Mouse (Mus musculus) testis, adult 2 months (tissue): Measurements from ENCODE around the gene Sema6b. TPM values are rescaled to one million over a fixed set of nuclear protein-coding genes. Genes with fewer than 3 reads are reported as not detected.

ENCODE experiments used
- H3K27ac ChIP-seq: fragments of 200-500 bp; 2 replicates; pipeline ENCODE4 v1.5.1; 2012; ENCODE audit warnings: low read depth, low read length; ENCODE audit not compliant: control insufficient read depth, insufficient read depth
- H3K27me3 ChIP-seq: fragments of 200-500 bp; 2 replicates; pipeline ENCODE4 v1.6.1; 2012; ENCODE audit warnings: mild to moderate bottlenecking, low read length, moderate library complexity; ENCODE audit not compliant: control insufficient read depth, insufficient read depth
- H3K36me3 ChIP-seq: fragments of 200-500 bp; 2 replicates; pipeline ENCODE4 v1.6.1; 2012; ENCODE audit warnings: mild to moderate bottlenecking, low read length; ENCODE audit not compliant: control insufficient read depth, insufficient read depth
- H3K4me1 ChIP-seq: fragments of 200-500 bp; 2 replicates; pipeline ENCODE4 v1.6.1; 2012; ENCODE audit warnings: low read length; ENCODE audit not compliant: control insufficient read depth, insufficient read depth
- H3K4me3 ChIP-seq: fragments of 200-500 bp; 2 replicates; pipeline ENCODE4 v1.5.1; 2012; ENCODE audit warnings: low read depth, mild to moderate bottlenecking, low read length, moderate library complexity, mixed read lengths; ENCODE audit not compliant: control insufficient read depth
- CTCF ChIP-seq: fragments of 200-500 bp; IDR thresholded peaks from 2 replicates; pipeline ENCODE4 v1.5.1; 2012; ENCODE audit warnings: low read depth, mild to moderate bottlenecking, inconsistent platforms, low read length, moderate library complexity; ENCODE audit not compliant: control insufficient read depth, insufficient read depth, insufficient replicate concordance
- POLR2A ChIP-seq: fragments of 200-500 bp; IDR thresholded peaks from 2 replicates; pipeline ENCODE4 v1.6.1; 2012; ENCODE audit warnings: low read depth, mild to moderate bottlenecking, inconsistent platforms, low read length, moderate library complexity; ENCODE audit not compliant: control insufficient read depth
- polyA plus RNA-seq: library from polyadenylated mRNA; depleted of rRNA; stranded (reverse); fragments of >200 nt; gene quantifications from 2 replicates; pipeline ENCODE4 v1.2.3, GENCODE M21; 2012

Gene Sema6b
- polyA plus RNA-seq, 1 experiment = 0.28 TPM

- Histone ChIP-seq H3K27me3 (no peaks in the 10 kb centered on the region), H3K27ac (no peak within 1 kb of the TSS), H3K4me1 (peaks cover 11% of the 10 kb centered on the region), H3K4me3 (peak within 1 kb of the TSS; percentile 49), H3K36me3 (no peaks in the 10 kb centered on the region)
- TF ChIP-seq CTCF = no peak
- no peak for TF ChIP-seq POLR2A
Observed at GRCm38 (mm10) chr17:56162231-56162774, 22.2 kb upstream of the Sema6b start, which contains the start of gene Tnfaip8l1. TSS of gene Tnfaip8l1 (plus strand) at chr17:56162477.

- H3K27ac ChIP-seq = no peak overlapping the region
- no peaks in the 10 kb centered on the region for H3K27me3 ChIP-seq
- H3K4me1 ChIP-seq = peaks cover 11% of the 10 kb centered on the region
- no peak overlapping the region for H3K4me3 ChIP-seq
- peak; percentile 65; the same call in 1 of the 2 replicates for TF ChIP-seq CTCF
- TF ChIP-seq POLR2A = no peak
- no peaks in the 10 kb centered on the region for H3K36me3 ChIP-seq
Observed at GRCm38 (mm10) chr17:56159729-56160128, 19.6 kb upstream of the Sema6b start.

- Histone ChIP-seq H3K27ac (no peak overlapping the region), H3K36me3 (no peaks in the 10 kb centered on the region), H3K4me1 (peaks cover 4% of the 10 kb centered on the region), H3K27me3 (no peaks in the 10 kb centered on the region), H3K4me3 (no peak overlapping the region)
- no peak for TF ChIP-seq POLR2A
- no peak for TF ChIP-seq CTCF
Observed at GRCm38 (mm10) chr17:56153643-56154042, 13.5 kb upstream of the Sema6b start.

GRCm38 (mm10) chr17:56149897-56150296 lies 9.8 kb upstream of the Sema6b start:
- Histone ChIP-seq H3K27ac (no peak overlapping the region), H3K4me1 (peaks cover 4% of the 10 kb centered on the region), H3K4me3 (no peak overlapping the region), H3K27me3 (no peaks in the 10 kb centered on the region), H3K36me3 (no peaks in the 10 kb centered on the region)
- TF ChIP-seq CTCF (no peak), POLR2A (no peak)

GRCm38 (mm10) chr17:56148790-56149618 lies 8.9 kb upstream of the Sema6b start:
- no peak for TF ChIP-seq POLR2A
- no peak for TF ChIP-seq CTCF
- no peak overlapping the region for H3K27ac ChIP-seq
- peaks cover 4% of the 10 kb centered on the region for H3K4me1 ChIP-seq
- H3K27me3 ChIP-seq = no peaks in the 10 kb centered on the region
- H3K4me3 ChIP-seq = peak overlapping the region; percentile 8; the same call in 1 of the 2 replicates
- H3K36me3 ChIP-seq = no peaks in the 10 kb centered on the region

- no peak for TF ChIP-seq POLR2A
- TF ChIP-seq CTCF = no peak
- peaks cover 4% of the 10 kb centered on the region for H3K4me1 ChIP-seq
- no peak overlapping the region for H3K27ac ChIP-seq
- H3K4me3 ChIP-seq = no peak overlapping the region
- no peaks in the 10 kb centered on the region for H3K27me3 ChIP-seq
- no peaks in the 10 kb centered on the region for H3K36me3 ChIP-seq
Observed at GRCm38 (mm10) chr17:56148280-56148679, 8.1 kb upstream of the Sema6b start.

GRCm38 (mm10) chr17:56147420-56147819 lies 7.3 kb upstream of the Sema6b start:
- TF ChIP-seq POLR2A = no peak
- no peak for TF ChIP-seq CTCF
- H3K27me3 ChIP-seq = no peaks in the 10 kb centered on the region

GRCm38 (mm10) chr17:56146131-56146530 lies 6.0 kb upstream of the Sema6b start:
- Histone ChIP-seq H3K4me3 (no peak overlapping the region), H3K4me1 (peaks cover 10% of the 10 kb centered on the region), H3K36me3 (no peaks in the 10 kb centered on the region), H3K27ac (no peak overlapping the region), H3K27me3 (no peaks in the 10 kb centered on the region)
- TF ChIP-seq CTCF = no peak
- no peak for TF ChIP-seq POLR2A

More at GRCm38 (mm10) chr17:56147420-56147819, 7.3 kb upstream of the Sema6b start:
- Histone ChIP-seq H3K4me3 (no peak overlapping the region), H3K4me1 (peaks cover 4% of the 10 kb centered on the region), H3K36me3 (no peaks in the 10 kb centered on the region), H3K27ac (no peak overlapping the region)
